Mouse (Mus musculus) layer of hippocampus, postnatal 14 days (tissue): ENCODE data around the gene 1600002K03Rik. TPM values are rescaled to one million over a fixed set of nuclear protein-coding genes. Genes with fewer than 3 reads are reported as not detected.
"Not testable (repeated sequence)": the region's sequence is repeated elsewhere in the genome, so short reads cannot be mapped to it uniquely, and the experiment has no call there.

Source experiments
- DNase-seq, 2 experiments: peaks; one replicate each; pipeline ENCODE4 v3.0.0; 2021 to 2022; ENCODE audit warnings: low spot score in 2 of 2, mixed read lengths in 1 of 2
- total RNA-seq, 2 experiments: library from RNA; stranded (reverse); gene quantifications; 2 replicates each; pipeline ENCODE4 v1.2.3; 2021

Gene 1600002K03Rik
- total RNA-seq, 2 experiments from 2014 or later = 5.1 to 5.2 TPM

- no peak for DNase-seq
Measured at GRCm38 (mm10) chr10:80220676-80221075, 47.9 kb downstream of the 1600002K03Rik start.

DNA sequence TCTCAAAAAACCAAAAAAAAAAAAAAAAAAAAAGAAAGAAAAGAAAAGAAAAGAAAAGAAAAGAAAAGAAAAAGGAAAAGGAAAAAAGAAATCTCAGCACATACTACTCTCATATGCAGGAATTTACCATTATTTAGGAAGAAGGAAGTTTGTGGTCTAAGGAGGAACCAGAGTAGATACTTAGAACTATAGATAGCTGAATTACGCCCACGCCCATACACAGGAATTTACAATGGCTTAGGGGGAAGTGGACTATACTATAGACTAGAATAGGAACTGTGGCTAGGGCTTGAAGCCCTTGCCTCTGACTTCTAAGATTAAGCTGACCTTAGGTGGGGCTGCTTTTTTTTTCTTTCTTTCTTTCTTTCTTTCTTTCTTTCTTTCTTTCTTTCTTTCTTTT, 50.4 kb downstream of the 1600002K03Rik start:
- DNase-seq = not testable (repeated sequence)

Other genes with a start within 250 kb of the 1600002K03Rik start
- gene Arid3a, start 245.9 kb upstream of the 1600002K03Rik start, total RNA-seq = 1 to 10 TPM; 4.5 to 6.4 TPM
- gene Wdr18, start 212.8 kb upstream of the 1600002K03Rik start, total RNA-seq = 10 to 100 TPM; 35.5 to 40.8 TPM
- under 1 TPM; 0.12 to 0.21 TPM for gene Grin3b, start 202.2 kb upstream of the 1600002K03Rik start, total RNA-seq
- 100 to 1,000 TPM; 135 to 144 TPM for gene Tmem259, start 188.6 kb upstream of the 1600002K03Rik start, total RNA-seq
- gene Cnn2, start 184.4 kb upstream of the 1600002K03Rik start, total RNA-seq = 1 to 10 TPM; 7.5 to 9.3 TPM
- 10 to 100 TPM in 1 of 2 experiments, 1 to 10 TPM in 1; 9.8 to 10.5 TPM for gene Abca7, start 176.4 kb upstream of the 1600002K03Rik start, total RNA-seq
- gene Arhgap45, start 156.3 kb upstream of the 1600002K03Rik start, total RNA-seq = 1 to 10 TPM; 3.8 to 3.9 TPM
- 10 to 100 TPM; 74.1 to 74.3 TPM for gene Polr2e, start 133.1 kb upstream of the 1600002K03Rik start, total RNA-seq
- 100 to 1,000 TPM; 456 to 501 TPM for gene Gpx4, start 125.8 kb upstream of the 1600002K03Rik start, total RNA-seq
- 10 to 100 TPM; 19.8 to 21.3 TPM for gene Sbno2, start 67.4 kb upstream of the 1600002K03Rik start, total RNA-seq
- gene Stk11, start 57.1 kb upstream of the 1600002K03Rik start, total RNA-seq = 10 to 100 TPM; 89.2 to 90.7 TPM
- 100 to 1,000 TPM; 397 to 417 TPM for gene Atp5d, start 34.3 kb upstream of the 1600002K03Rik start, total RNA-seq
- 100 to 1,000 TPM; 401 to 436 TPM for gene Cbarp, start 32.1 kb upstream of the 1600002K03Rik start, total RNA-seq
- 10 to 100 TPM; 90.9 to 100.0 TPM for gene Midn, start 24.7 kb upstream of the 1600002K03Rik start, total RNA-seq
- gene Cirbp, start 7.0 kb upstream of the 1600002K03Rik start, total RNA-seq = 100 to 1,000 TPM in 1 of 2 experiments, 10 to 100 TPM in 1; 93.5 to 126 TPM
- 10 to 100 TPM; 14.8 TPM for gene Efna2, start 6.5 kb downstream of the 1600002K03Rik start, total RNA-seq
- gene Mum1, start 53.5 kb downstream of the 1600002K03Rik start, total RNA-seq = 10 to 100 TPM; 34.4 to 43.7 TPM
- gene Ndufs7, start 76.2 kb downstream of the 1600002K03Rik start, total RNA-seq = 100 to 1,000 TPM; 169 to 175 TPM
- 10 to 100 TPM; 39.9 to 43.7 TPM for gene Gamt, start 88.1 kb downstream of the 1600002K03Rik start, total RNA-seq
- gene Dazap1, start 88.5 kb downstream of the 1600002K03Rik start, total RNA-seq = 10 to 100 TPM; 83.0 to 93.6 TPM
- gene Rps15, start 119.5 kb downstream of the 1600002K03Rik start, total RNA-seq = 100 to 1,000 TPM; 727 to 762 TPM
- 100 to 1,000 TPM; 131 to 133 TPM for gene Apc2, start 123.0 kb downstream of the 1600002K03Rik start, total RNA-seq
- gene 2310011J03Rik, start 147.6 kb downstream of the 1600002K03Rik start, total RNA-seq = 10 to 100 TPM; 20.4 to 23.1 TPM
- gene Pcsk4, start 156.6 kb downstream of the 1600002K03Rik start, total RNA-seq = 1 to 10 TPM; 3.2 to 4.4 TPM
- 10 to 100 TPM; 10.1 to 10.6 TPM for gene Reep6, start 157.0 kb downstream of the 1600002K03Rik start, total RNA-seq
- gene Adamtsl5, start 175.5 kb downstream of the 1600002K03Rik start, total RNA-seq = 1 to 10 TPM; 2.0 to 2.8 TPM
- gene Plk5, start 183.5 kb downstream of the 1600002K03Rik start, total RNA-seq = 1 to 10 TPM; 3.2 to 3.4 TPM
- gene Mex3d, start 214.7 kb downstream of the 1600002K03Rik start, total RNA-seq = 10 to 100 TPM; 20.3 to 24.2 TPM
- gene Mbd3, start 226.6 kb downstream of the 1600002K03Rik start, total RNA-seq = 100 to 1,000 TPM; 121 to 131 TPM
- gene Uqcr11, start 233.9 kb downstream of the 1600002K03Rik start, total RNA-seq = 100 to 1,000 TPM; 620 to 655 TPM